Mouse (Mus musculus) liver, adult 2 months (tissue): ENCODE data around the gene Rab44.

Experiments
- CTCF ChIP-seq: fragments of 200-500 bp; IDR thresholded peaks from 2 replicates; pipeline ENCODE4 v1.5.1; 2011; ENCODE audit warnings: low read depth, low read length, control low read depth
- POLR2A ChIP-seq: fragments of 200-500 bp; IDR thresholded peaks from 2 replicates; pipeline ENCODE4 v1.6.1; 2011; ENCODE audit warnings: low read length, control low read depth; ENCODE audit not compliant: insufficient read depth; ENCODE audit errors: extremely low read depth

DNA sequence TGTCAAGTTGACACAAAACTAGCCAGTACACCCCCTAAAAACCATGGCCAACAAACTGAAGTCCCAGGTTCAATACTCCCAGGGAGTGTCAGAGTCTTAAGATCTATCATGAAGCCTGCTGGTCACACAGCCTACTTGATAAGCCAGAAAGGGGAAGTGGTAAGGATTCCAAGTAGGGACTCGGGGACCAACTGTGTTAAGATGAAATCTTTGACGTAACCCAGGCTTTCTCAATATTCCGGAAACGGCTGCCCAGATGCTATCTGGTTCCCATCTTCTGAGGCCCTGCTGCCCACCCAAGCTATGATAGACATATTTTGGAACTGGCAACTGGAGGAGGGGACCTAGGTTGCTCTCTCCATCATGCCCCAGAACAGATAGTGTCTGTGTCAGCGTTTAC, 2.6 kb upstream of the Rab44 start:
- no peak for TF ChIP-seq CTCF
- no peak for TF ChIP-seq POLR2A
